ENCODE assay signal across 8 mouse cellular contexts in genomic region chr2:33640978-33641858, GRCm38 (mm10). TPM values are rescaled to one million over a fixed set of nuclear protein-coding genes. Genes with fewer than 3 reads are reported as not detected.
A peak's percentile ranks its signal among the peaks of the same experiment; 100 is the strongest.
DNase-seq lines count a peak whose midpoint lies in the region; ATAC-seq lines count a peak whose summit lies in the region.

No protein-coding gene starts in this region.

- H3K27me3 ChIP-seq in embryonic facial prominence, embryonic 12.5 days = peaks cover 91% of the 10 kb centered on the region
- peaks cover 87% of the 10 kb centered on the region for H3K27me3 ChIP-seq in heart, embryonic 16.5 days (ENCODE audit: control insufficient read depth, insufficient read depth, low read length)
- peaks cover 90% of the 10 kb centered on the region for H3K27me3 ChIP-seq in midbrain, embryonic 14.5 days (ENCODE audit: control insufficient read depth, insufficient read depth, low read length)

- peak overlapping the region; percentile 76 for H3K4me2 ChIP-seq in embryonic facial prominence, embryonic 12.5 days (replicated peaks)
- peak overlapping the region; percentile 73 for H3K4me2 ChIP-seq in heart, embryonic 16.5 days (ENCODE audit: low read depth, low read length)
- H3K4me2 ChIP-seq in midbrain, embryonic 14.5 days (ENCODE audit: low read length) = peak overlapping the region; percentile 50

- ATAC-seq in embryonic facial prominence, embryonic 12.5 days (ENCODE audit: insufficient number of reproducible peaks, insufficient read depth, low FRiP score, low TSS enrichment) = 0 out of 2 replicates have a peak, but pooled peaks have one; percentile 50
- no peak for ATAC-seq in heart, embryonic 16.5 days (replicated peaks; ENCODE audit: extremely low read depth, insufficient read depth, low FRiP score)
- ATAC-seq in midbrain, embryonic 14.5 days (ENCODE audit: low FRiP score, low TSS enrichment) = peak; percentile 41; the same call in 1 of the 2 replicates

- no peak overlapping the region for H3K27ac ChIP-seq in embryonic facial prominence, embryonic 12.5 days
- H3K27ac ChIP-seq in heart, embryonic 16.5 days (ENCODE audit: low read length) = no peak overlapping the region
- peak overlapping the region; percentile 64 for H3K27ac ChIP-seq in midbrain, embryonic 14.5 days (replicated peaks; ENCODE audit: low read depth, low read length)

- H3K36me3 ChIP-seq in embryonic facial prominence, embryonic 12.5 days = no peaks in the 10 kb centered on the region
- H3K36me3 ChIP-seq in heart, embryonic 16.5 days (ENCODE audit: control insufficient read depth, insufficient read depth) = no peaks in the 10 kb centered on the region
- no peaks in the 10 kb centered on the region for H3K36me3 ChIP-seq in midbrain, embryonic 14.5 days (ENCODE audit: control insufficient read depth, insufficient read depth, low read length)

- WGBS in embryonic facial prominence, embryonic 12.5 days = under 1% methylated on average over 56 of the region's 56 CpGs
- under 1% methylated on average over 39 of the region's 56 CpGs for WGBS in heart, embryonic 16.5 days
- under 1% methylated on average over 52 of the region's 56 CpGs for WGBS in midbrain, embryonic 14.5 days

- H3K9me3 ChIP-seq in embryonic facial prominence, embryonic 12.5 days = no peaks in the 10 kb centered on the region
- no peaks in the 10 kb centered on the region for H3K9me3 ChIP-seq in heart, embryonic 16.5 days (replicated peaks; ENCODE audit: control insufficient read depth, low read length)
- H3K9me3 ChIP-seq in midbrain, embryonic 14.5 days (ENCODE audit: control insufficient read depth, low read length) = no peaks in the 10 kb centered on the region

- peak overlapping the region; percentile 39 for H3K4me3 ChIP-seq in embryonic facial prominence, embryonic 12.5 days
- peak overlapping the region; percentile 51 for H3K4me3 ChIP-seq in heart, embryonic 16.5 days (ENCODE audit: low read length)
- H3K4me3 ChIP-seq in midbrain, embryonic 14.5 days (replicated peaks; ENCODE audit: low read depth, low read length) = peak overlapping the region; percentile 30

- peak; percentile 92 for DNase-seq in ZHBTc4 (ENCODE audit: low read depth, low spot score)
- peak; percentile 44 to 68 for DNase-seq in kidney, postnatal 25 days
- peak; percentile 72 for DNase-seq in midbrain, embryonic 14.5 days
- no peak for DNase-seq in frontal cortex, adult 2 months (ENCODE audit: extremely low spot score in 1 of 2, low spot score in 1 of 2)
- no peak for DNase-seq in c-Kit-positive CD71-positive TER-119-positive erythroid progenitor cells, embryonic 14.5 days (ENCODE audit: low spot score)
- no peak for DNase-seq in right cerebral cortex, adult 18-20 months

- H3K9ac ChIP-seq in embryonic facial prominence, embryonic 12.5 days = peak overlapping the region; percentile 40; the same call in 1 of the 2 replicates
- H3K9ac ChIP-seq in heart, embryonic 16.5 days (ENCODE audit: low read length) = no peak overlapping the region
- H3K9ac ChIP-seq in midbrain, embryonic 14.5 days (replicated peaks; ENCODE audit: low read length) = peak overlapping the region; percentile 44; the same call in 1 of the 2 replicates

- peaks cover 15% of the 10 kb centered on the region for H3K4me1 ChIP-seq in embryonic facial prominence, embryonic 12.5 days
- peaks cover 12% of the 10 kb centered on the region; the same call in 1 of the 2 replicates for H3K4me1 ChIP-seq in heart, embryonic 16.5 days (ENCODE audit: control insufficient read depth, insufficient read depth, low read length)
- no peaks in the 10 kb centered on the region for H3K4me1 ChIP-seq in midbrain, embryonic 14.5 days (ENCODE audit: control insufficient read depth, insufficient read depth, low read length)

RNA-seq across cellular contexts. Expression of gene Lmx1b, which starts 0.9 kb away (rescaled TPM):
- 0.74 and 1.0 TPM in 2 replicates for polyA plus RNA-seq in embryonic facial prominence, embryonic 12.5 days (2016; fragmentation: Nextera tagmentation; extraction: Ambion mirVana)
- polyA plus RNA-seq in heart, embryonic 16.5 days (2015; fragmentation: Nextera tagmentation; extraction: Ambion mirVana) = not detected in 2 replicates
- 1.7 and 2.3 TPM in 2 replicates for polyA plus RNA-seq in midbrain, embryonic 14.5 days (2014; fragmentation: Nextera tagmentation; extraction: Ambion mirVana)
- 0.36 and 0.38 TPM in 2 replicates for polyA plus RNA-seq in frontal cortex, adult 2 months (2012; rRNA removed)

Comparison
In these comparisons a context has a peak if more than half of its experiments do, and no peak if none do; other contexts are left out.
1. DNase-seq: peak in ZHBTc4 (single experiment), kidney, postnatal 25 days (2 of 2) and midbrain, embryonic 14.5 days (single experiment); none in frontal cortex, adult 2 months (0 of 2), c-Kit-positive CD71-positive TER-119-positive erythroid progenitor cells, embryonic 14.5 days (single experiment) and right cerebral cortex, adult 18-20 months (single experiment).
2. Peak in every context shown above with its lines, with median percentiles within 50 percentile points of each other: H3K4me2 ChIP-seq and H3K4me3 ChIP-seq.